Mouse (Mus musculus) erythroblast, embryonic 14.5 days (primary cell): ENCODE results near the gene Pde4d.

Experiments
- GATA1 ChIP-seq: IDR thresholded peaks from 2 replicates; pipeline ENCODE4 v1.6.1; 2012; ENCODE audit warnings: low read length, inconsistent platforms, mixed read lengths
- TAL1 ChIP-seq: IDR thresholded peaks from 3 replicates; pipeline ENCODE4 v1.6.1; 2012; ENCODE audit warnings: low read length, inconsistent platforms, mixed read lengths

DNA sequence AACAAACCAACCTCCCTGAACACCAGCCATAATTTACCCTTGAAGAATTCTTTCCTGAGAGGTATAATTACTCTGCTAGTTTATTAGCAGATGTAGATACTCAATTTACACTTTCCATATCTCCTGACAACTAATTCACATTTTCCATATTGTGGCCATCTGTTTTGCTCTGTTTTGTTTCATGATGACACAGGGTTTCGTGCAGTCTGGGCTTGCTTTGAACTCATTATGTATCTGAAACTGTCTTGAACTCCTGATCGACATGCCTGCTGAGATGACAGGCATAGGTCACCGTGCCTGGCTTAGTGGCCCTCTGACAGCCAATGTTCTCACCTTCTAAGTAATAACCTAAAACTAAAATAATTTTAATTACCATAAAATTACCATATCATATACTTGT, 672.1 kb downstream of the Pde4d start:
- TF ChIP-seq TAL1 (no peak), GATA1 (no peak)
